11 mouse cellular contexts compared by ENCODE assay signal in the genomic region with DNA sequence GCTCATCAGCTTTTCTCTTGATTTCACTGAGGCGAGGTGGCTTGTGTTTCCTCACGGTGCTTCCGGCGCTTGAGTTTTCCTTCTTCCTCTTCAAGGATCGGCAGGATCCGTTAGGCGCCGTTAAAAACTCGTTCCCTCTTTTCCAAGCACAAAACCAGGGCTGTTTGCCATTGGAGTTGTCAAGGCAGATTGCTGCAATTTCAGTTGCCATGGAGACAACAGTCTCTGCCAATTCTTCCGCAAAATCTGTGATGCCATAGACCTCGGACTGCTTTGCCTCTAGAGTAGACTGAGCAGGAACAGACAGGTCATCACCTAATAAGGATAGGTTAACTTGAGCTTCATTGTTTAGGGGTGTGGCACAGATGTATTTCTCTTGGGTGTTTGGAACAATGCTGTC.
DNase-seq lines count a peak whose midpoint lies in the region; ATAC-seq and TF ChIP-seq lines count a peak whose summit lies in the region.
"Had no signal": no experiment of that assay in that cellular context is flagged by ENCODE, and none has a peak within 500 bp of the region (broad histone marks: within the 10 kb centered on the region; RNA-seq: fewer than 3 reads in every experiment).

No protein-coding gene starts in this region.

- TF ChIP-seq CTCF in midbrain, postnatal 0 days (IDR thresholded peaks at IDR 0.05): no peak

- H3K27me3 ChIP-seq in hindbrain, embryonic 13.5 days: no peaks in the 10 kb centered on the region
- no peaks in the 10 kb centered on the region for H3K27me3 ChIP-seq in hindbrain, embryonic 11.5 days (ENCODE audit: control insufficient read depth, insufficient read depth, low read length)
- H3K27me3 ChIP-seq in hindbrain, embryonic 16.5 days (replicated peaks; ENCODE audit: control insufficient read depth, insufficient read depth, low read length): no peaks in the 10 kb centered on the region
- H3K27me3 ChIP-seq in midbrain, postnatal 0 days (ENCODE audit: insufficient read depth, low read length): no peaks in the 10 kb centered on the region
- H3K27me3 ChIP-seq: CH12.LX; liver, embryonic 12.5 days had no signal

- peak; percentile 83 for ATAC-seq in hindbrain, embryonic 13.5 days (ENCODE audit: low FRiP score)
- no peak for ATAC-seq in hindbrain, embryonic 11.5 days (ENCODE audit: low FRiP score)
- peak; percentile 94 for ATAC-seq in hindbrain, embryonic 16.5 days
- ATAC-seq in midbrain, postnatal 0 days (ENCODE audit: low FRiP score): peak; percentile 82
- no peak for ATAC-seq in erythroblast, adult 5-6 weeks (replicated peaks; ENCODE audit: low FRiP score, poor library complexity, severe bottlenecking)
- ATAC-seq: liver, embryonic 12.5 days had no signal

- no peaks in the 10 kb centered on the region for H3K9me3 ChIP-seq in hindbrain, embryonic 13.5 days
- H3K9me3 ChIP-seq in hindbrain, embryonic 11.5 days (ENCODE audit: control insufficient read depth, low read length): no peaks in the 10 kb centered on the region
- no peaks in the 10 kb centered on the region for H3K9me3 ChIP-seq in hindbrain, embryonic 16.5 days (ENCODE audit: control insufficient read depth, low read length)
- no peaks in the 10 kb centered on the region for H3K9me3 ChIP-seq in midbrain, postnatal 0 days (ENCODE audit: low read length)

- H3K9ac ChIP-seq in hindbrain, embryonic 13.5 days: no peak overlapping the region
- H3K9ac ChIP-seq in hindbrain, embryonic 11.5 days (ENCODE audit: low read depth, low read length): no peak overlapping the region
- no peak overlapping the region for H3K9ac ChIP-seq in hindbrain, embryonic 16.5 days (ENCODE audit: low read depth, low read length)
- H3K9ac ChIP-seq in midbrain, postnatal 0 days (replicated peaks; ENCODE audit: low read length, poor library complexity, severe bottlenecking): no peak overlapping the region
- H3K9ac ChIP-seq: liver, embryonic 12.5 days had no signal

- no peak overlapping the region for H3K4me2 ChIP-seq in hindbrain, embryonic 13.5 days
- no peak overlapping the region for H3K4me2 ChIP-seq in hindbrain, embryonic 11.5 days (replicated peaks; ENCODE audit: low read depth, low read length)
- no peak overlapping the region for H3K4me2 ChIP-seq in hindbrain, embryonic 16.5 days (ENCODE audit: low read length)
- no peak overlapping the region for H3K4me2 ChIP-seq in midbrain, postnatal 0 days (ENCODE audit: low read depth, low read length, poor library complexity, severe bottlenecking)
- H3K4me2 ChIP-seq: liver, embryonic 12.5 days had no signal

- no peak for DNase-seq in hindbrain, embryonic 11.5 days (ENCODE audit: low spot score)
- DNase-seq in cerebellum, adult 9-10 months: peak; percentile 92
- DNase-seq in midbrain, postnatal 0 days (ENCODE audit: low spot score): peak; percentile 90
- DNase-seq in kidney, adult 11 months: no peak
- no peak for DNase-seq in urinary bladder, postnatal 36 days (ENCODE audit: low spot score in 2 of 2)

- H3K27ac ChIP-seq in hindbrain, embryonic 13.5 days: no peak overlapping the region
- H3K27ac ChIP-seq in hindbrain, embryonic 11.5 days (ENCODE audit: low read depth, low read length): no peak overlapping the region
- H3K27ac ChIP-seq in hindbrain, embryonic 16.5 days (ENCODE audit: low read depth, low read length): peak overlapping the region; percentile 58; the same call in 1 of the 2 replicates
- H3K27ac ChIP-seq in midbrain, postnatal 0 days (ENCODE audit: low read depth, low read length): 0 out of 2 replicates have a peak overlapping the region, but pooled peaks have one; percentile 28
- H3K27ac ChIP-seq: heart, adult 2 months; liver, embryonic 12.5 days had no signal

- WGBS in hindbrain, embryonic 13.5 days: 65% methylated on average over 11 of the region's 11 CpGs
- WGBS in hindbrain, embryonic 11.5 days: 78% methylated on average over 11 of the region's 11 CpGs
- 39% methylated on average over 11 of the region's 11 CpGs for WGBS in hindbrain, embryonic 16.5 days
- WGBS in midbrain, postnatal 0 days: 63% methylated on average over 11 of the region's 11 CpGs

- no peaks in the 10 kb centered on the region for H3K36me3 ChIP-seq in hindbrain, embryonic 13.5 days
- H3K36me3 ChIP-seq in hindbrain, embryonic 11.5 days (ENCODE audit: control insufficient read depth, insufficient read depth, low read length): no peaks in the 10 kb centered on the region
- H3K36me3 ChIP-seq in hindbrain, embryonic 16.5 days (ENCODE audit: control insufficient read depth, insufficient read depth, low read length): no peaks in the 10 kb centered on the region
- H3K36me3 ChIP-seq in midbrain, postnatal 0 days (ENCODE audit: insufficient read depth, low read length): no peaks in the 10 kb centered on the region
- H3K36me3 ChIP-seq: liver, embryonic 12.5 days had no signal

- no peak overlapping the region for H3K4me3 ChIP-seq in hindbrain, embryonic 13.5 days
- H3K4me3 ChIP-seq in hindbrain, embryonic 11.5 days (ENCODE audit: low read depth, low read length): no peak overlapping the region
- H3K4me3 ChIP-seq in hindbrain, embryonic 16.5 days (ENCODE audit: low read length): no peak overlapping the region
- H3K4me3 ChIP-seq in midbrain, postnatal 0 days (ENCODE audit: low read depth, low read length): no peak overlapping the region
- H3K4me3 ChIP-seq: heart, adult 2 months; liver, embryonic 12.5 days had no signal

- 0 out of 2 replicates have a peak, but pooled peaks cover 5% of the 10 kb centered on the region for H3K4me1 ChIP-seq in hindbrain, embryonic 13.5 days (replicated peaks)
- H3K4me1 ChIP-seq in hindbrain, embryonic 11.5 days (replicated peaks; ENCODE audit: control insufficient read depth, insufficient read depth, low read length): no peaks in the 10 kb centered on the region
- H3K4me1 ChIP-seq in hindbrain, embryonic 16.5 days (ENCODE audit: control insufficient read depth, insufficient read depth, low read depth, low read length): peaks cover 2% of the 10 kb centered on the region; the same call in 1 of the 2 replicates
- H3K4me1 ChIP-seq in midbrain, postnatal 0 days (ENCODE audit: insufficient read depth, low read length): no peaks in the 10 kb centered on the region
- H3K4me1 ChIP-seq: liver, embryonic 12.5 days had no signal

Comparison
In these comparisons a context has a peak if more than half of its experiments do, and no peak if none do; other contexts are left out.
1. ATAC-seq: peak in hindbrain, embryonic 13.5 days (single experiment), hindbrain, embryonic 16.5 days (single experiment) and midbrain, postnatal 0 days (single experiment); none in hindbrain, embryonic 11.5 days (single experiment) and erythroblast, adult 5-6 weeks (single experiment).
2. H3K27ac ChIP-seq: peak in hindbrain, embryonic 16.5 days (single experiment) and midbrain, postnatal 0 days (single experiment); none in hindbrain, embryonic 13.5 days (single experiment) and hindbrain, embryonic 11.5 days (single experiment).
3. DNase-seq: peak in cerebellum, adult 9-10 months (single experiment) and midbrain, postnatal 0 days (single experiment); none in hindbrain, embryonic 11.5 days (single experiment), kidney, adult 11 months (single experiment) and urinary bladder, postnatal 36 days (0 of 2).